Mouse (Mus musculus): Measurements from ENCODE around the gene Mtus2.

GRCm38 (mm10) chr5:147966646-147967045 is 9.5 kb downstream of the Mtus2 start:
- TF ChIP-seq CTCF (IDR thresholded peaks at IDR 0.05; ENCODE audit: extremely low read depth, insufficient read depth, insufficient read length, insufficient replicate concordance) (no peak), POLR2A (IDR thresholded peaks at IDR 0.05; ENCODE audit: low read depth, low read length) (no peak)
